Mouse (Mus musculus) E14TG2a.4 (cell line): ENCODE results near the gene Gm11733.
A peak's percentile ranks its signal among the peaks of the same experiment; 100 is the strongest.

ENCODE experiments used
- CTCF ChIP-seq: conservative IDR thresholded peaks from 2 replicates; pipeline ENCODE4 v1.5.1; 2014; ENCODE audit warnings: low read length
- NANOG ChIP-seq: IDR thresholded peaks from 2 replicates; pipeline ENCODE4 v1.6.1; 2014; ENCODE audit warnings: borderline replicate concordance, low read length, mixed read lengths
- POU5F1 ChIP-seq: IDR thresholded peaks from 2 replicates; pipeline ENCODE4 v1.6.1; 2014; ENCODE audit warnings: low read length, borderline replicate concordance

- TF ChIP-seq CTCF, result no peak
- peak; percentile 69 for TF ChIP-seq NANOG
- TF ChIP-seq POU5F1, result no peak
These were observed 17.3 kb upstream of the Gm11733 start for GRCm38 (mm10) chr11:117466911-117467310.
